Mouse (Mus musculus) thymus, postnatal 10 days (tissue): ENCODE results near the gene 4930568D16Rik.

Experiments
- DNase-seq, 2 experiments: peaks; one replicate each; pipeline ENCODE4 v3.0.0; 2021; ENCODE audit warnings: low spot score in 2 of 2

The 4930568D16Rik gene

GRCm38 (mm10) chr2:35367629-35368028, at the start of gene 4930568D16Rik:
Gene 4930568D16Rik, minus strand, starts transcription at chr2:35367729.
- DNase-seq = no peak

GRCm38 (mm10) chr2:35417231-35417630, 49.7 kb upstream of the 4930568D16Rik start:
- no peak for DNase-seq

- no peak for DNase-seq
Measured at GRCm38 (mm10) chr2:35416473-35416872, 48.9 kb upstream of the 4930568D16Rik start.

GRCm38 (mm10) chr2:35412810-35413209, 45.3 kb upstream of the 4930568D16Rik start:
- no peak for DNase-seq

- DNase-seq = no peak
Measured at GRCm38 (mm10) chr2:35412246-35412645, 44.7 kb upstream of the 4930568D16Rik start.

GRCm38 (mm10) chr2:35411640-35412190, 44.2 kb upstream of the 4930568D16Rik start:
- DNase-seq = no peak

GRCm38 (mm10) chr2:35409466-35409865, 41.9 kb upstream of the 4930568D16Rik start:
- DNase-seq = no peak

- DNase-seq = no peak
Measured at GRCm38 (mm10) chr2:35408409-35409110, 41.0 kb upstream of the 4930568D16Rik start.

- DNase-seq = no peak
Measured at GRCm38 (mm10) chr2:35407878-35408277, 40.3 kb upstream of the 4930568D16Rik start.

GRCm38 (mm10) chr2:35407266-35407665, 39.7 kb upstream of the 4930568D16Rik start:
- DNase-seq = no peak

GRCm38 (mm10) chr2:35406611-35407010, 39.1 kb upstream of the 4930568D16Rik start:
- DNase-seq = no peak

- DNase-seq = no peak
Measured at GRCm38 (mm10) chr2:35402391-35402790, 34.9 kb upstream of the 4930568D16Rik start.

GRCm38 (mm10) chr2:35400739-35401138, 33.2 kb upstream of the 4930568D16Rik start:
- DNase-seq = no peak

GRCm38 (mm10) chr2:35398184-35398828, 30.8 kb upstream of the 4930568D16Rik start:
- DNase-seq = no peak

- DNase-seq = peak; percentile 32 to 69
Measured at GRCm38 (mm10) chr2:35397590-35398173, 30.2 kb upstream of the 4930568D16Rik start.

GRCm38 (mm10) chr2:35397096-35397495, 29.6 kb upstream of the 4930568D16Rik start, which contains the start of gene 4930402F06Rik:
Gene 4930402F06Rik, minus strand, starts transcription at chr2:35397175.
- no peak for DNase-seq

GRCm38 (mm10) chr2:35385441-35385871, 17.9 kb upstream of the 4930568D16Rik start:
- no peak for DNase-seq

- no peak for DNase-seq
Measured at GRCm38 (mm10) chr2:35379306-35379705, 11.8 kb upstream of the 4930568D16Rik start.

- no peak for DNase-seq
Measured at GRCm38 (mm10) chr2:35377600-35377999, 10.1 kb upstream of the 4930568D16Rik start.

- peak in 1 of 2 experiments; percentile 46 for DNase-seq
Measured at GRCm38 (mm10) chr2:35373003-35373402, 5.5 kb upstream of the 4930568D16Rik start.

GRCm38 (mm10) chr2:35370686-35371085, 3.2 kb upstream of the 4930568D16Rik start:
- DNase-seq = no peak

GRCm38 (mm10) chr2:35349184-35349583, 18.3 kb downstream of the 4930568D16Rik start:
- DNase-seq = peak in 1 of 2 experiments; percentile 25
